Mouse (Mus musculus) MEL (cell line): ENCODE data around the gene Dcakd. TPM values are rescaled to one million over a fixed set of nuclear protein-coding genes. Genes with fewer than 3 reads are reported as not detected.
A peak's percentile ranks its signal among the peaks of the same experiment; 100 is the strongest.

Source experiments
- DNase-seq: peaks from one replicate; pipeline ENCODE4 v3.0.0; 2011; ENCODE audit warnings: low read depth, low spot score
- H3K27ac ChIP-seq: 2 replicates; pipeline ENCODE4 v1.5.1; 2012; ENCODE audit warnings: low read depth, mild to moderate bottlenecking, control low read depth, low read length, moderate library complexity; ENCODE audit not compliant: control insufficient read depth
- H3K27me3 ChIP-seq, 2 experiments: fragments of 150-350 bp in 1 of 2; sonication (generic) in 1 of 2; 2 replicates each; pipeline ENCODE4 v1.6.1; 2012; ENCODE audit warnings: low read length in 2 of 2, mild to moderate bottlenecking in 2 of 2, improper control_type of control experiment in 1 of 2, moderate library complexity in 1 of 2; ENCODE audit not compliant: insufficient read depth in 2 of 2, control insufficient read depth in 1 of 2
- H3K36me3 ChIP-seq, 2 experiments: 2 replicates each; pipeline ENCODE4 v1.6.1; 2012 to 2014; ENCODE audit warnings: low read length in 2 of 2, improper control_type of control experiment in 1 of 2, inconsistent platforms in 1 of 2, mild to moderate bottlenecking in 1 of 2; ENCODE audit not compliant: insufficient read depth in 2 of 2, control insufficient read depth in 1 of 2
- H3K4me1 ChIP-seq, 2 experiments: fragments of 150-350 bp in 1 of 2; sonication (generic) in 1 of 2; 2 replicates each; pipeline ENCODE4 v1.6.1; 2012; ENCODE audit warnings: low read length in 2 of 2, improper control_type of control experiment in 1 of 2, mild to moderate bottlenecking in 1 of 2; ENCODE audit not compliant: insufficient read depth in 2 of 2, control insufficient read depth in 1 of 2
- H3K4me3 ChIP-seq, 2 experiments: fragments of 150-350 bp in 1 of 2; sonication (generic) in 1 of 2; 2 replicates each; pipeline ENCODE4 v1.5.1; 2012; ENCODE audit warnings: low read depth in 2 of 2, low read length in 2 of 2, mild to moderate bottlenecking in 2 of 2, moderate library complexity in 2 of 2, control low read depth in 1 of 2, improper control_type of control experiment in 1 of 2; ENCODE audit not compliant: control insufficient read depth in 1 of 2, insufficient read depth in 1 of 2
- H3K79me2 ChIP-seq: 2 replicates; pipeline ENCODE4 v1.6.1; 2012; ENCODE audit warnings: mild to moderate bottlenecking, low read length, moderate library complexity; ENCODE audit not compliant: control insufficient read depth, poor library complexity, insufficient read depth
- H3K9ac ChIP-seq: 2 replicates; pipeline ENCODE4 v1.6.1; 2012; ENCODE audit warnings: low read depth, mild to moderate bottlenecking, control low read depth, low read length, moderate library complexity; ENCODE audit not compliant: control insufficient read depth, poor library complexity, severe bottlenecking
- H3K9me3 ChIP-seq: fragments of 150-350 bp; sonication (generic); replicated peaks from 2 replicates; pipeline ENCODE4 v1.6.1; 2012; ENCODE audit warnings: mild to moderate bottlenecking, low read length, improper control_type of control experiment, moderate library complexity; ENCODE audit not compliant: insufficient read depth
- CHD2 ChIP-seq: IDR thresholded peaks from 2 replicates; pipeline ENCODE4 v1.6.1; 2011; ENCODE audit warnings: low read length, improper control_type of control experiment
- CTCF ChIP-seq, 3 experiments: IDR thresholded peaks in 2 of 3; conservative IDR thresholded peaks in 1 of 3; 2 replicates each; pipeline ENCODE4 v1.5.1; 2011 to 2012; ENCODE audit warnings: low read length in 3 of 3, low read depth in 2 of 3, mild to moderate bottlenecking in 2 of 3, improper control_type of control experiment in 1 of 3, inconsistent platforms in 1 of 3, mixed read lengths in 1 of 3, moderate library complexity in 1 of 3; ENCODE audit not compliant: control insufficient read depth in 1 of 3, insufficient read depth in 1 of 3, poor library complexity in 1 of 3, severe bottlenecking in 1 of 3
- E2F4 ChIP-seq: IDR thresholded peaks from 2 replicates; pipeline ENCODE4 v1.6.1; 2011; ENCODE audit warnings: low read depth, low read length, improper control_type of control experiment, borderline replicate concordance
- MXI1 ChIP-seq: IDR thresholded peaks from 2 replicates; pipeline ENCODE4 v1.6.1; 2011; ENCODE audit warnings: mild to moderate bottlenecking, low read depth, low read length, improper control_type of control experiment
- RAD21 ChIP-seq: IDR thresholded peaks from 2 replicates; pipeline ENCODE4 v1.6.1; 2011; ENCODE audit warnings: mild to moderate bottlenecking, low read depth, low read length, improper control_type of control experiment
- SIN3A ChIP-seq: IDR thresholded peaks from 2 replicates; pipeline ENCODE4 v1.6.1; 2012; ENCODE audit warnings: low read length, improper control_type of control experiment, inconsistent platforms
- SMC3 ChIP-seq: IDR thresholded peaks from 2 replicates; pipeline ENCODE4 v1.6.1; 2011; ENCODE audit warnings: low read depth, low read length, improper control_type of control experiment
- TBP ChIP-seq: IDR thresholded peaks from 2 replicates; pipeline ENCODE4 v1.8.0; 2011; ENCODE audit warnings: low read depth, low read length, improper control_type of control experiment
- USF1 ChIP-seq: IDR thresholded peaks from 2 replicates; pipeline ENCODE4 v1.6.1; 2014; ENCODE audit warnings: low read depth, mild to moderate bottlenecking, inconsistent platforms, low read length, improper control_type of control experiment, moderate library complexity
- ZMIZ1 ChIP-seq: IDR thresholded peaks from 2 replicates; pipeline ENCODE4 v1.6.1; 2012; ENCODE audit warnings: low read depth, mild to moderate bottlenecking, inconsistent platforms, low read length, improper control_type of control experiment, moderate library complexity
- polyA plus RNA-seq, 2 experiments: library from polyadenylated mRNA; stranded (reverse) in 1 of 2; unstranded in 1 of 2; fragments of >175 nt in 1 of 2; fragments of >200 nt in 1 of 2; gene quantifications; 2 replicates each; pipeline versions ENCODE4 v1.2.1 to v1.2.4; 2012; ENCODE audit warnings: low replicate concordance in 2 of 2, low read depth in 1 of 2; ENCODE audit not compliant: insufficient read length in 2 of 2, insufficient read depth in 1 of 2, missing spikeins in 1 of 2
- total RNA-seq: library from RNA; depleted of rRNA; stranded (reverse); fragments of 300-350 nt; gene quantifications from 2 replicates; pipeline ENCODE4 v1.2.3, GENCODE M21; 2012

Dcakd gene
- total and polyA plus RNA-seq, 3 experiments, result 15.6 to 112 (median 82.3) TPM

DNA sequence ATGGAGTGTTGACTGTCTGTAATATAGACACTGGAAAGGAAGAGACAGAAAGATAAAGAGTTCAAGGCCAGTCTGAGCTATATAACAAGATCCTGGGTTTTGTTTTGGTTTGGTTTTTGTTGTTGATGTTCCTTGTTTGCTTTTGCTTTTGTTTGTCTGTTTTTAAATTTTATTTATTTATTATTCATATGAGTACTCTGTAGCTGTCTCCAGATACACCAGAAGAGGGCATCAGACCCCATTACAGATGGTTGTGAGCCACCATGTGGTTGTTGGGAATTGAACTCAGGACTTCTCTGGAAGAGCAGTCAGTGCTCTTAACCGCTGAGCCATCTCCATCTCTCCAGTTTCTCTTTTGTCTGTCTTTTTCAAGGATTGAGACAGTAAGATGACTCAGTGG is 69.3 kb downstream of the Dcakd start:
- H3K4me1 ChIP-seq, result no peaks in the 10 kb centered on the region
- peaks cover 5 to 16% of the 10 kb centered on the region in 2 experiments; a peak in 3 of 4 replicates for H3K27me3 ChIP-seq
- TF ChIP-seq SIN3A, result no peak
- TF ChIP-seq RAD21, result peak; percentile 13
- no peak for TF ChIP-seq MXI1
- TF ChIP-seq SMC3, result 0 out of 2 replicates have a peak, but pooled peaks have one; percentile 32
- TF ChIP-seq CTCF (IDR thresholded peaks at IDR 0.05 in 2 of 3, conservative IDR thresholded peaks at IDR 0.05 in 1 of 3; ENCODE audit: control insufficient read depth in 1 of 3, insufficient read depth in 1 of 3, low read depth in 2 of 3, low read length in 3 of 3, poor library complexity in 1 of 3, severe bottlenecking in 1 of 3), result peak in 1 of 3 experiments; percentile 36; a peak in 2 of 6 replicates
- H3K27ac ChIP-seq, result no peak overlapping the region
- H3K9ac ChIP-seq, result no peak overlapping the region
- no peaks in the 10 kb centered on the region for H3K9me3 ChIP-seq
- H3K36me3 ChIP-seq, result no peaks in the 10 kb centered on the region
- DNase-seq, result no peak
- no peaks in the 10 kb centered on the region for H3K79me2 ChIP-seq
- H3K4me3 ChIP-seq, result no peak overlapping the region

DNA sequence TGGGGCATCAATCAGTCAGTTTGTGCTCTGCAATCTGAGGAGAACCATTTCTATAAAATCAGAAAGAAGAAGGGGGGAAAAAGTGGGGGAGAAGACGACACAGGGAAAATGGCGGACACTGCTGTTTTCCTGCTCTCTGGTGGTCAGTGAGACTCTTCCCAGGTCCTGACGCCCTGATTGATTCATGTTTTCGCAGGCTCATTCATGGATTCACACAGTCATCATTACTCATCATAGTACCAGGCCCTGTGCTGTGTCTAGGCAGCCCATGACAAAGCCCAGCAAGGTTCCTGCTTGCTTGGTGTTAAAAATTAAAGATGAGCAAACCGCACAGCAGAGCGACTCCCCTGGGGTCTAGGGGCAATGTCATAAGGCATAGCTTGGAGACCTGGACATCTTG is 69.7 kb downstream of the Dcakd start:
- Histone ChIP-seq H3K4me3 (no peak overlapping the region), H3K4me1 (no peaks in the 10 kb centered on the region), H3K79me2 (no peaks in the 10 kb centered on the region), H3K36me3 (no peaks in the 10 kb centered on the region), H3K27me3 (peaks cover 6 to 16% of the 10 kb centered on the region in 2 experiments; a peak in 3 of 4 replicates), H3K9me3 (no peaks in the 10 kb centered on the region), H3K27ac (no peak overlapping the region)
- no peak for DNase-seq
- TF ChIP-seq E2F4, result no peak
- no peak for TF ChIP-seq ZMIZ1
- no peak for TF ChIP-seq TBP
- TF ChIP-seq USF1, result no peak
- TF ChIP-seq, all 39 proteins: peak for 0
- H3K9ac ChIP-seq, result no peak overlapping the region

DNA sequence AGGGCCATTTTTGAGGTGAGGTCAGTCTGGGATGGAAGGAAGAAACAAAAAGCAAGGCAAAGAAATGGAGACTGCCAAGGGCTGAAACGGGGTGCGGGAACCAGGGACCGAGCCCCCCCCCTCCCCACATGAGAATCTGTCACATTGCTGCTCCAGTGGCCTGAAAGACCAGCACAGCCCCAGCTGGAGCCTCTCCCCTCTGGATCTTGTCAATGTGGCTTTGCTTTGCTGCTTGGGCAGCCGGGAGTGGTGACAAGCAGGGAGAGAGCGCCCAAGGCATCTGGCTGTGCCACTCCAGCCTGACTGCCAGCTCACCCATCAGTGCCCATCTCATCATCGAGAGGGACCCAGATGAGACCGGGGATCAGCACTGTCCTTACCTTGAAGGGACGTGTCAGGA is 70.4 kb downstream of the Dcakd start:
- Histone ChIP-seq H3K4me1 (no peaks in the 10 kb centered on the region), H3K27me3 (peaks cover 13 to 18% of the 10 kb centered on the region in 2 experiments), H3K36me3 (no peaks in the 10 kb centered on the region), H3K9ac (no peak overlapping the region), H3K27ac (no peak overlapping the region), H3K9me3 (no peaks in the 10 kb centered on the region), H3K79me2 (no peaks in the 10 kb centered on the region), H3K4me3 (no peak overlapping the region)
- DNase-seq, result no peak
- TF ChIP-seq CHD2, result no peak
